Comparison of ENCODE assay signal across 8 mouse cellular contexts in the genomic region with DNA sequence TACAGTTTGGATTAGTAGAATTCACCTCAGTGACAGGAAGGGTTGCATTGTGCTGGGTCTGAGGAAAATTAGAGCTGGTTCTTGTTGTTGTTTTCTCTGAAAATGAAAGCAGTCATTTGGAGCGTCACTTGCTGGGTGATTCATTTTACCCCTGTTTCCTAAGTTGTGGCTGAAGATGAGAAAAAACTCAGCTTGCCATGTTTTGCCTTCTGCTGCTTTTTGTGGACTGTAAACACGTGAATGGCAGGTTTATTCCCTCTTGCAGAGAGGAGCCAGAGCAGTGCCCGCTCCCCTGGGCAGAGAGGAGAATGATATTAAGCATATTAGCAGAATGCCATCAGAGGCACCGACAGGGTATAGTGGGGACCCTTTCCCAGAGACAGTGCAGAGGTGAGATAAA.
DNase-seq lines count a peak whose midpoint lies in the region; ATAC-seq and TF ChIP-seq lines count a peak whose summit lies in the region.

No protein-coding gene starts in this region.

- no peaks in the 10 kb centered on the region for H3K27me3 ChIP-seq in hindbrain, embryonic 13.5 days
- H3K27me3 ChIP-seq in midbrain, embryonic 13.5 days, result no peaks in the 10 kb centered on the region

- peak overlapping the region; percentile 74 for H3K4me2 ChIP-seq in hindbrain, embryonic 13.5 days
- peak overlapping the region; percentile 83 for H3K4me2 ChIP-seq in midbrain, embryonic 13.5 days (replicated peaks)

- no peak for ATAC-seq in hindbrain, embryonic 13.5 days (ENCODE audit: low FRiP score)
- ATAC-seq in midbrain, embryonic 13.5 days, result no peak
- no peak for ATAC-seq in frontal cortex, adult (ENCODE audit: low TSS enrichment)

- WGBS in hindbrain, embryonic 13.5 days, result 5% methylated on average over 4 of the region's 4 CpGs
- WGBS in midbrain, embryonic 13.5 days, result 4% methylated on average over 4 of the region's 4 CpGs

- H3K9ac ChIP-seq in hindbrain, embryonic 13.5 days, result peak overlapping the region; percentile 85
- peak overlapping the region; percentile 78 for H3K9ac ChIP-seq in midbrain, embryonic 13.5 days (replicated peaks)

- intact Hi-C loops in left cerebral cortex, postnatal 4 days (cut with DNase I), result no loop called here

- H3K4me1 ChIP-seq in hindbrain, embryonic 13.5 days (replicated peaks), result peaks cover 50% of the 10 kb centered on the region
- peaks cover 52% of the 10 kb centered on the region for H3K4me1 ChIP-seq in midbrain, embryonic 13.5 days (replicated peaks)

- H3K9me3 ChIP-seq in hindbrain, embryonic 13.5 days, result no peaks in the 10 kb centered on the region
- no peaks in the 10 kb centered on the region for H3K9me3 ChIP-seq in midbrain, embryonic 13.5 days

- peak overlapping the region; percentile 92 for H3K4me3 ChIP-seq in layer of hippocampus, adult 2 months
- H3K4me3 ChIP-seq in hindbrain, embryonic 13.5 days, result peak overlapping the region; percentile 59
- peak overlapping the region; percentile 55 for H3K4me3 ChIP-seq in midbrain, embryonic 13.5 days (replicated peaks)

- no peak for DNase-seq in layer of hippocampus, adult 2 months (ENCODE audit: low spot score in 2 of 2)
- DNase-seq in layer of hippocampus, adult 11-12 months (ENCODE audit: low spot score), result no peak
- peak; percentile 59 for DNase-seq in brain, adult 2 months (ENCODE audit: low read depth, low spot score)
- no peak for DNase-seq in gastrocnemius, postnatal 4 days (ENCODE audit: low spot score in 2 of 2)
- DNase-seq in left cerebral cortex, postnatal 4 days, result no peak

- no peaks in the 10 kb centered on the region for H3K36me3 ChIP-seq in hindbrain, embryonic 13.5 days
- H3K36me3 ChIP-seq in midbrain, embryonic 13.5 days, result no peaks in the 10 kb centered on the region

- no peak for TF ChIP-seq CTCF in layer of hippocampus, adult 2 months (conservative IDR thresholded peaks at IDR 0.05)

- peak overlapping the region; percentile 97 for H3K27ac ChIP-seq in layer of hippocampus, adult 2 months
- H3K27ac ChIP-seq in hindbrain, embryonic 13.5 days, result peak overlapping the region; percentile 53
- H3K27ac ChIP-seq in midbrain, embryonic 13.5 days, result peak overlapping the region; percentile 64
